Mouse (Mus musculus) embryonic fibroblast, embryonic 13.5 days (primary cell): ENCODE measurements around the gene Cd96. TPM values are rescaled to one million over a fixed set of nuclear protein-coding genes. Genes with fewer than 3 reads are reported as not detected.
"Not testable (repeated sequence)": the region's sequence is repeated elsewhere in the genome, so short reads cannot be mapped to it uniquely, and the experiment has no call there.

Experiments
- H3K27ac ChIP-seq: 2 replicates; pipeline ENCODE4 v1.5.1; 2012; ENCODE audit warnings: low read length, control low read depth, inconsistent platforms; ENCODE audit not compliant: insufficient read depth
- H3K4me1 ChIP-seq: 2 replicates; pipeline ENCODE4 v1.6.1; 2011; ENCODE audit warnings: low read length; ENCODE audit not compliant: control insufficient read depth, insufficient read depth
- H3K4me3 ChIP-seq: 2 replicates; pipeline ENCODE4 v1.5.1; 2011; ENCODE audit warnings: mild to moderate bottlenecking, control low read depth, low read length; ENCODE audit not compliant: insufficient read depth
- CTCF ChIP-seq: IDR thresholded peaks from 2 replicates; pipeline ENCODE4 v1.5.1; 2011; ENCODE audit warnings: mild to moderate bottlenecking, control low read depth, low read length, moderate library complexity, borderline replicate concordance; ENCODE audit not compliant: insufficient read depth
- POLR2A ChIP-seq: IDR thresholded peaks from 2 replicates; pipeline ENCODE4 v1.6.1; 2011; ENCODE audit warnings: low read depth, mild to moderate bottlenecking, control low read depth, low read length, moderate library complexity
- polyA plus RNA-seq: library from polyadenylated mRNA; stranded (reverse); fragments of >200 nt; gene quantifications from 2 replicates; pipeline ENCODE4 v1.2.4, GENCODE M21; 2011; ENCODE audit warnings: low read depth; ENCODE audit not compliant: missing spikeins, insufficient read length

Cd96 gene
- 0.32 TPM in 1 of 2 replicates, not detected in the other for polyA plus RNA-seq

DNA sequence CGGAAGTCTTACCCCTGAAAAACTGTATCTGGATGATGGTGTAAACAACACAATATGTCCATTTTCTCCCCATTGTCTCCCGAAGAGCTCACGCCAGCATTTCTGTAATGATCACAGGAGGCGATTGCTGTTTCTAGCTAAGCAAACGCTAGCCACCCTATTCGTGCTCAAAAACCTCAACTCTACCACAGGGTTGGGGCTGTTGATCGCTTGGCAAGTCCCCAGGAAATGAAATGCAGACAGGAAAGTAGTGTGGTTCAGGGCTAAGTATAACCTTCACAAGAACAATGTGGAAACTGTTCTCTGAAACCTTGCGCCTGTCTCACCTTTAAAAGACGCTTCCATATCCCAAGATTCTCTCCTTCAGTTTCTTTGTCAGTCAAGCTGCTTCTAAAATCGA is at the start of gene Cd96:
Cd96 (minus strand) TSS at position 232 of the 400 bp plus-strand sequence.
- H3K4me3 ChIP-seq: no peak within 1 kb of the TSS
- no peak for TF ChIP-seq POLR2A
- no peak for TF ChIP-seq CTCF
- no peak within 1 kb of the TSS for H3K27ac ChIP-seq
- no peaks in the 10 kb centered on the region for H3K4me1 ChIP-seq

DNA sequence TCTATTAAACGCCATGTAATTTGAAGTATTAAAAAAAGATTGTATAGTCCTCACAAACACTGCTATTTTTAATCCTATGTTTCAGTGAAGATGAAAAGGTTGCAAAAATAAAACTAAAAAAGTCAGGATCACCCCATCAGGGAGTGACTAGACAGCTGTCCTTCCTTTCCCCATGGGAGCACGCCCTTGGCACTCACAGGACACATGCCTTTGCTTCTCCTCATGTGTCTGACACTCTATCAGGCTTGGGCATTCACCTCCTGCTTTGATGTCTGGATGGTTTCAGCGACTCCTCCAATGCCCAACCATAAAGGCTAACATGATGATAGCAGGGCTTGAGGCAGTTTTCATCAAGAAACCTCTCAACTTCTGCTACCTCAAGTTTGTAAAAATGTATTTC is 46.9 kb upstream of the Cd96 start:
- no peak for TF ChIP-seq CTCF
- TF ChIP-seq POLR2A: no peak

DNA sequence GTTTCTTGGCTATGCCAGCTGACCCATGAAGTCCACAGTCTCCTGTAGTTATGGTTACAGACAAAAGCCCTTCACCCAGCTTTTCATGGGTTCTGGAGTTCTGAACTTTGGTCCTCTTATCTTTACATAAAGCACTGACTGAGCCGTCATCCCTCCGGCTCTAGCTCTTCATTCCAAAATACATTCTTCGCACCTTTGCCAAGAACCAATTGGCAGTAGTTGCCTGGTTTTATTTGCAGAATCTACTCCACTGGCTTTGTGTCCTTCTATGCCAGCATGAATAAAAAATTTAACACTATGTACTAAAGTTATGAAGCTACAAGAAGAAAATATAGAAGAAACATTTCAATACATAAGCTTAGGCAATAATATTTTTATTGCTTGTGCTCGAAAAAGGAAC is 45.3 kb upstream of the Cd96 start:
- no peak overlapping the region for H3K4me3 ChIP-seq
- no peak for TF ChIP-seq CTCF
- TF ChIP-seq POLR2A: no peak
- H3K4me1 ChIP-seq: no peaks in the 10 kb centered on the region
- no peak overlapping the region for H3K27ac ChIP-seq

More for the DNA sequence above, 46.9 kb upstream of the Cd96 start:
- no peaks in the 10 kb centered on the region for H3K4me1 ChIP-seq
- no peak overlapping the region for H3K4me3 ChIP-seq
- H3K27ac ChIP-seq: no peak overlapping the region

GRCm38 (mm10) chr16:46154832-46155231 is 34.8 kb upstream of the Cd96 start, which contains the start of gene Gm4737:
Gene Gm4737, minus strand, starts transcription at chr16:46155077.
- not testable (repeated sequence) for H3K4me1 ChIP-seq, H3K27ac ChIP-seq

GRCm38 (mm10) chr16:46151141-46151540 is 31.1 kb upstream of the Cd96 start:
- Histone ChIP-seq H3K4me3 (no peak overlapping the region), H3K27ac (no peak overlapping the region), H3K4me1 (no peaks in the 10 kb centered on the region)
- TF ChIP-seq POLR2A: no peak
- TF ChIP-seq CTCF: no peak

More at GRCm38 (mm10) chr16:46154832-46155231, 34.8 kb upstream of the Cd96 start, which contains the start of gene Gm4737:
- not testable (repeated sequence) for H3K4me3 ChIP-seq

DNA sequence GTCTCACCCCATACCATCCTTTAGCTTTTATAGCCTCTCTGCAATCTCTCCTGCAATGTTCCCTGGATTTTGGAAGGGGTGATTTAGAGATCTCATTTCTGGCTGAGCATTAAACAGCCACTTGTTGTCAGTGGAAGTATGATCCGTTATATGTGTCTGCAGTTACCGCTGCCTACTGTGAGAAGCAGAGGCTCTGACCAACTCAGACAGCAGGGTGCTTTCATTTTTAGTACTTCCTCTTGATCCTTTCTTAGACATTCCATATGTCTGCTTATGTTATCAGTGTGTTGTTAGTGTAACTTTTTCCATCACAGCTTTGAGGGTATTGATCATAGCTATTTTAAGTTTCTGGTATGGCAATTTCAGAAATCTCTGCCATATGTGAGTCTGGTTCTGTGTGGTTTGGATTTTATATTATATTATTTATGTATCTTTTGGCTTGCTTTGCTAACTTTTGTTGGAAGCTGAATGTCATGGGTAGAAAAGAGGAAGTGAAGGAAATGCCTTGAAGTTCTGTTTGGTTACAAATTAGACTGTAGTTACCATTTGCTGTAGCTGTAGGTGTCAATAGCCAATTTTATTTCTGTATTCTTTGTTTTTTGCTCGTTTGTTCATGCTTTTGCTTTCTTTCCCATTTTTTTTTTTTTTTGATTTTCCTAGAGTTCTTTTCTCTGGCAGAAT is 28.8 kb upstream of the Cd96 start:
- TF ChIP-seq POLR2A (no peak), CTCF (no peak)
- no peak overlapping the region for H3K27ac ChIP-seq
- H3K4me1 ChIP-seq: no peaks in the 10 kb centered on the region
- H3K4me3 ChIP-seq: no peak overlapping the region

DNA sequence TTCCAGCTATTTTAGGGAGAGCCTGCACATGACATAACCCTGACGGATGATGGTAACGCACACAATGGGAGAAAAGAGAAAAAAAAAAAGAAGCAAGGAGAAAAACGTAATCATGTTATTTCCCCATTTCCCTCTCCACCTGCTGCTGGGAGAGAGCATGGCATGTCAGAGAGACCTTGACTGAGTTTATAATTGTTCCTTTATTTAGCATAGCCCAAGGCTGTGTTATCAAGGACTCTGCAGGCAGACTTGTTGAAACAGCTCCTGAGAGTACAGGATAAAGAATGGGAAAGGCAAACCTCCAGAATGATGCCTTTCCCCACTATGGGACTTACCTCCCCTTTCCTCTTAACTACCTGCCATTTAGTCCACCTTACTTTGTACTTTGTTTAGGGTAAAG is 26.9 kb upstream of the Cd96 start:
- Histone ChIP-seq H3K27ac (no peak overlapping the region), H3K4me1 (no peaks in the 10 kb centered on the region), H3K4me3 (no peak overlapping the region)
- TF ChIP-seq POLR2A (no peak), CTCF (no peak)

- H3K4me3 ChIP-seq: no peak overlapping the region
- H3K27ac ChIP-seq: no peak overlapping the region
- H3K4me1 ChIP-seq: no peaks in the 10 kb centered on the region
- TF ChIP-seq POLR2A (no peak), CTCF (no peak)
Measured at GRCm38 (mm10) chr16:46122238-46122637, 2.2 kb upstream of the Cd96 start.

GRCm38 (mm10) chr16:46121420-46121819 is 1.4 kb upstream of the Cd96 start:
- Histone ChIP-seq H3K27ac (no peak overlapping the region), H3K4me3 (no peak overlapping the region), H3K4me1 (no peaks in the 10 kb centered on the region)
- TF ChIP-seq CTCF (no peak), POLR2A (no peak)

- no peak for TF ChIP-seq POLR2A
- no peak for TF ChIP-seq CTCF
- Histone ChIP-seq H3K4me3 (no peak overlapping the region), H3K4me1 (no peaks in the 10 kb centered on the region), H3K27ac (no peak overlapping the region)
Measured at GRCm38 (mm10) chr16:46120607-46121006, 556 bp upstream of the Cd96 start.
